In genomic region chr4:137041161-137041621, GRCm38 (mm10) we compare ENCODE assay signal across 12 mouse cellular contexts. TPM values are rescaled to one million over a fixed set of nuclear protein-coding genes. Genes with fewer than 3 reads are reported as not detected.
DNase-seq lines count a peak whose midpoint lies in the region; ATAC-seq lines count a peak whose summit lies in the region.
"Had no signal": no experiment of that assay in that cellular context is flagged by ENCODE, and none has a peak within 500 bp of the region (broad histone marks: within the 10 kb centered on the region; RNA-seq: fewer than 3 reads in every experiment).

No protein-coding gene starts in this region.

- H3K27ac ChIP-seq in midbrain, embryonic 15.5 days, result peak overlapping the region; percentile 61
- H3K27ac ChIP-seq: gastrocnemius, adult 2 months; lung, embryonic 15.5 days had no signal

- no peaks in the 10 kb centered on the region for H3K9me3 ChIP-seq in midbrain, embryonic 15.5 days
- H3K9me3 ChIP-seq: G1E; lung, embryonic 15.5 days had no signal

- ATAC-seq in midbrain, embryonic 15.5 days (replicated peaks), result peak; percentile 25; the same call in 1 of the 2 replicates

- H3K9ac ChIP-seq in midbrain, embryonic 15.5 days, result no peak overlapping the region
- H3K9ac ChIP-seq: lung, embryonic 15.5 days had no signal

- DNase-seq in adrenal gland, postnatal 14 days, result peak; percentile 11
- no peak for DNase-seq in adrenal gland, adult (ENCODE audit: inconsistent age in 2 of 2, low spot score in 1 of 2)
- peak; percentile 51 for DNase-seq in left cerebral cortex, postnatal 4 days
- no peak for DNase-seq in left cerebral cortex, postnatal 10 days (ENCODE audit: extremely low spot score in 1 of 2, low spot score in 2 of 2)
- DNase-seq in kidney, adult 18-20 months, result peak; percentile 67
- no peak for DNase-seq in frontal cortex, adult 2 months (ENCODE audit: extremely low spot score in 1 of 2, low spot score in 1 of 2)
- no peak for DNase-seq in right cerebral cortex, postnatal 14 days
- DNase-seq: gastrocnemius, adult 2 months; retina, postnatal 1 day had no signal

- no peaks in the 10 kb centered on the region for H3K27me3 ChIP-seq in midbrain, embryonic 15.5 days (replicated peaks)
- H3K27me3 ChIP-seq: lung, embryonic 15.5 days had no signal

- WGBS in midbrain, embryonic 15.5 days, result 48% methylated on average over 10 of the region's 10 CpGs

- no peak overlapping the region for H3K4me3 ChIP-seq in midbrain, embryonic 15.5 days
- H3K4me3 ChIP-seq: gastrocnemius, adult 2 months; lung, embryonic 15.5 days had no signal

- H3K36me3 ChIP-seq in midbrain, embryonic 15.5 days (replicated peaks), result no peaks in the 10 kb centered on the region
- H3K36me3 ChIP-seq: lung, embryonic 15.5 days had no signal

- H3K4me1 ChIP-seq in midbrain, embryonic 15.5 days, result peaks cover 56% of the 10 kb centered on the region

- intact Hi-C loops in left cerebral cortex, postnatal 4 days (cut with DNase I), result no loop called here
- intact Hi-C loops in left cerebral cortex, postnatal 10 days (cut with DNase I), result loop anchor here (5.0 kb wide), 1 partner anchor 34 kb away; no protein-coding TSS in a partner anchor

- H3K4me2 ChIP-seq in midbrain, embryonic 15.5 days, result no peak overlapping the region
- H3K4me2 ChIP-seq: lung, embryonic 15.5 days had no signal

RNA-seq across cellular contexts. Expression of gene Zbtb40, which starts 7.4 kb away (rescaled TPM):
- total RNA-seq in adrenal gland, postnatal 14 days (2021), result 9.9 and 10.2 TPM in 2 replicates
- total RNA-seq in left cerebral cortex, postnatal 4 days (2021), result 10 to 100 TPM in 1 of 2 experiments, 1 to 10 TPM in 1; 8.8 to 12.7 TPM
- total RNA-seq in left cerebral cortex, postnatal 10 days (2021), result 1 to 10 TPM; 6.6 to 7.2 TPM
- 3.9 and 4.6 TPM in 2 replicates for polyA plus RNA-seq in midbrain, embryonic 15.5 days (2015; fragmentation: Nextera tagmentation; extraction: Ambion mirVana)
- polyA plus RNA-seq in frontal cortex, adult 2 months (2012; rRNA removed), result 7.4 and 7.5 TPM in 2 replicates

Comparison
In these comparisons a context has a peak if more than half of its experiments do, and no peak if none do; other contexts are left out.
1. DNase-seq: peak in adrenal gland, postnatal 14 days (single experiment), left cerebral cortex, postnatal 4 days (single experiment) and kidney, adult 18-20 months (single experiment); none in adrenal gland, adult (0 of 2), left cerebral cortex, postnatal 10 days (0 of 2), frontal cortex, adult 2 months (0 of 2) and right cerebral cortex, postnatal 14 days (single experiment).